ENCODE assay signal across 9 mouse cellular contexts in the genomic region with DNA sequence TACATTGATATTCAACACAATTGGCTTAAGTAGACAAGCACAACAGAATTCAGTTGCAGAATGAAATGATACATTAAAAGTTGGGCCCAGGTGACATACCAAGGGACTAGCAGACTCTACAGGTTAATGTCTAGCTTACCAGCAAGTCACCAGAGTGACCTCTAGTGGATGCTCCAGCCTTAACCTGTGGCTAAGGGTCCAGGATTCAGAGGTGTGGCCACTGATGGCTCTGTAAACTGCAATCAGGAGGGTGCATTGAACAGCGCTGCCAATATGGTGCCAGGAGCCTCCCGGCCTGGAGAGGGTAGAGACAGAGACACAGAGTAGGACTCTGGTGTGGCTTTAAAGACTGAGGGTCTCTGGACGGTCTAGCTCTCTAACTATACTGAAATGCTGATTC. TPM values are rescaled to one million over a fixed set of nuclear protein-coding genes. Genes with fewer than 3 reads are reported as not detected.
DNase-seq lines count a peak whose midpoint lies in the region; ATAC-seq lines count a peak whose summit lies in the region.
"Had no signal": no experiment of that assay in that cellular context is flagged by ENCODE, and none has a peak within 500 bp of the region (broad histone marks: within the 10 kb centered on the region; RNA-seq: fewer than 3 reads in every experiment).

No protein-coding gene starts in this region.

- no peaks in the 10 kb centered on the region for H3K4me1 ChIP-seq in liver, embryonic 11.5 days (replicated peaks; ENCODE audit: control insufficient read depth, insufficient read depth, low read length)
- H3K4me1 ChIP-seq: neural tube, embryonic 12.5 days had no signal

- H3K27me3 ChIP-seq in liver, embryonic 11.5 days (replicated peaks; ENCODE audit: control insufficient read depth, insufficient read depth, low read length), result no peaks in the 10 kb centered on the region
- H3K27me3 ChIP-seq: neural tube, embryonic 12.5 days had no signal

- 24% methylated on average over 3 of the region's 3 CpGs for WGBS in liver, embryonic 11.5 days

- no peak overlapping the region for H3K27ac ChIP-seq in liver, embryonic 11.5 days (ENCODE audit: low read depth, low read length)
- H3K27ac ChIP-seq: neural tube, embryonic 12.5 days had no signal

- H3K9ac ChIP-seq in liver, embryonic 11.5 days (ENCODE audit: low read depth, low read length), result no peak overlapping the region
- H3K9ac ChIP-seq: neural tube, embryonic 12.5 days had no signal

- no peak overlapping the region for H3K4me3 ChIP-seq in liver, embryonic 11.5 days (ENCODE audit: low read depth, low read length)
- H3K4me3 ChIP-seq: neural tube, embryonic 12.5 days had no signal

- peak; percentile 59; the same call in 1 of the 2 replicates for ATAC-seq in liver, embryonic 11.5 days (replicated peaks; ENCODE audit: low FRiP score)
- no peak for ATAC-seq in megakaryocyte, adult 5-6 weeks (ENCODE audit: poor library complexity, severe bottlenecking)

- no peak overlapping the region for H3K4me2 ChIP-seq in liver, embryonic 11.5 days
- H3K4me2 ChIP-seq: neural tube, embryonic 12.5 days had no signal

- peak; percentile 29 for DNase-seq in adrenal gland, adult 2 months
- no peak for DNase-seq in adrenal gland, postnatal 14 days
- peak; percentile 65 for DNase-seq in A20 (ENCODE audit: low read depth, low spot score)
- DNase-seq in cerebellum, postnatal 36 days, result peak; percentile 9 to 18
- no peak for DNase-seq in liver, embryonic 11.5 days (ENCODE audit: low spot score)
- DNase-seq in adrenal gland, adult (ENCODE audit: inconsistent age in 2 of 2, low spot score in 1 of 2), result no peak
- DNase-seq in Muller cell, postnatal 12 days (ENCODE audit: inconsistent ontology term), result no peak

- no peaks in the 10 kb centered on the region for H3K36me3 ChIP-seq in liver, embryonic 11.5 days (ENCODE audit: control insufficient read depth, insufficient read depth, low read length)
- H3K36me3 ChIP-seq: neural tube, embryonic 12.5 days had no signal

- no peaks in the 10 kb centered on the region for H3K9me3 ChIP-seq in liver, embryonic 11.5 days (ENCODE audit: control insufficient read depth, low read length)
- H3K9me3 ChIP-seq: neural tube, embryonic 12.5 days had no signal

RNA-seq across cellular contexts. Expression of a gene that starts 2.0 kb away (rescaled TPM):
- total RNA-seq in adrenal gland, adult 2 months (2021), result under 1 TPM in 1 of 2 experiments, not detected in 1; 0.17 TPM
- polyA plus RNA-seq in adrenal gland, adult 2 months (2012; rRNA removed), result 0.10 and 0.35 TPM in 2 replicates
- 0.23 and 0.41 TPM in 2 replicates for total RNA-seq in adrenal gland, postnatal 14 days (2021)
- not detected in 2 replicates for polyA plus RNA-seq in liver, embryonic 11.5 days (2014; fragmentation: Nextera tagmentation; extraction: Ambion mirVana)
- total RNA-seq in megakaryocyte, adult 5-6 weeks (2015), result 0.07 TPM in 1 of 2 replicates, not detected in the other
- 0.12 TPM in 1 of 2 replicates, not detected in the other for total RNA-seq in megakaryocyte, adult 5-6 weeks (2017)
- polyA plus RNA-seq: neural tube, embryonic 12.5 days had no signal

RNA-seq across cellular contexts. Expression of a gene that starts 53.1 kb away (rescaled TPM):
- total RNA-seq in adrenal gland, adult 2 months (2021), result under 1 TPM; 0.09 to 0.17 TPM
- polyA plus RNA-seq in adrenal gland, adult 2 months (2012; rRNA removed), result 0.04 TPM in 1 of 2 replicates, not detected in the other
- 0.22 TPM in 1 of 2 replicates, not detected in the other for total RNA-seq in adrenal gland, postnatal 14 days (2021)
- polyA plus RNA-seq in liver, embryonic 11.5 days (2014; fragmentation: Nextera tagmentation; extraction: Ambion mirVana), result not detected in 2 replicates
- total RNA-seq in megakaryocyte, adult 5-6 weeks (2015), result 0.27 TPM in 1 of 2 replicates, not detected in the other
- total RNA-seq in megakaryocyte, adult 5-6 weeks (2017), result not detected in 2 replicates

Comparison
In these comparisons a context has a peak if more than half of its experiments do, and no peak if none do; other contexts are left out.
1. DNase-seq: peak in adrenal gland, adult 2 months (single experiment), A20 (single experiment) and cerebellum, postnatal 36 days (2 of 2); none in adrenal gland, postnatal 14 days (single experiment), liver, embryonic 11.5 days (single experiment), adrenal gland, adult (0 of 2) and Muller cell, postnatal 12 days (single experiment).